Mouse (Mus musculus) heart, postnatal 0 days (tissue): ENCODE results near the gene Zfp105. TPM values are rescaled to one million over a fixed set of nuclear protein-coding genes. Genes with fewer than 3 reads are reported as not detected.

Experiments
- ATAC-seq: fragments of 200-750 bp; cut with Nextera tagmentation; 2 replicates; pipeline ENCODE4 v1.8.0; 2017; ENCODE audit warnings: low read depth, moderate number of reproducible peaks, moderate library complexity; ENCODE audit not compliant: insufficient read depth
- DNase-seq: peaks from one replicate; pipeline ENCODE4 v3.0.0-alpha.2; 2016; ENCODE audit warnings: low spot score
- H3K27ac ChIP-seq: fragments of 300-500 bp; sonication (generic); 2 replicates; pipeline ENCODE4 v1.5.1; 2014; ENCODE audit warnings: low read depth, mild to moderate bottlenecking
- H3K27me3 ChIP-seq: fragments of 300-500 bp; sonication (generic); 2 replicates; pipeline ENCODE4 v1.6.1; 2014; ENCODE audit warnings: low read length, mixed read lengths; ENCODE audit not compliant: control insufficient read depth, insufficient read depth
- H3K36me3 ChIP-seq: fragments of 300-500 bp; sonication (generic); replicated peaks from 2 replicates; pipeline ENCODE4 v1.6.1; 2014; ENCODE audit warnings: low read length, mixed read lengths; ENCODE audit not compliant: control insufficient read depth, insufficient read depth
- H3K4me1 ChIP-seq: fragments of 300-500 bp; sonication (generic); 2 replicates; pipeline ENCODE4 v1.6.1; 2014; ENCODE audit warnings: antibody characterized with exemption; ENCODE audit not compliant: control insufficient read depth, insufficient read depth
- H3K4me2 ChIP-seq: fragments of 300-500 bp; sonication (generic); 2 replicates; pipeline ENCODE4 v1.6.1; 2014; ENCODE audit warnings: low read depth, mild to moderate bottlenecking, low read length, moderate library complexity
- H3K4me3 ChIP-seq: fragments of 300-500 bp; sonication (generic); 2 replicates; pipeline ENCODE4 v1.5.1; 2014; ENCODE audit warnings: low read depth, low read length
- H3K9ac ChIP-seq: fragments of 300-500 bp; sonication (generic); replicated peaks from 2 replicates; pipeline ENCODE4 v1.6.1; 2014; ENCODE audit warnings: low read depth, low read length, mixed read lengths
- H3K9me3 ChIP-seq: fragments of 300-500 bp; sonication (generic); replicated peaks from 2 replicates; pipeline ENCODE4 v1.6.1; 2016; ENCODE audit warnings: low read length; ENCODE audit not compliant: control insufficient read depth
- CTCF ChIP-seq: IDR thresholded peaks from 2 replicates; pipeline ENCODE4 v1.5.1; 2016; ENCODE audit warnings: antibody characterized with exemption, control low read depth, low read depth
- EP300 ChIP-seq: IDR thresholded peaks from 2 replicates; pipeline ENCODE4 v1.6.1; 2016; ENCODE audit warnings: antibody characterized with exemption, low read depth
- WGBS: fragments of 180-500 bp; shearing (Covaris S2); extraction: QIAGEN DNeasy Blood & Tissue Kit; methylation state at CpG from one replicate; pipeline ENCODE4 v1.1.7; 2014; 5-methylcytosine and 5-hydroxymethylcytosine counted together
- polyA plus RNA-seq: library from polyadenylated mRNA; unstranded; fragments of >200 nt; fragmentation: Nextera tagmentation; extraction: Ambion mirVana; gene quantifications from 2 replicates; pipeline ENCODE4 v1.2.1, GENCODE M21; 2015
- total RNA-seq: library from RNA; depleted of rRNA; stranded (reverse); fragments of >200 nt; gene quantifications from 2 replicates; pipeline ENCODE4 v1.2.3, GENCODE M21; 2014; ENCODE audit warnings: low replicate concordance; rRNA removed

The Zfp105 gene
- total and polyA plus RNA-seq, 2 experiments from 2014 or later = 6.9 to 7.8 TPM

DNA sequence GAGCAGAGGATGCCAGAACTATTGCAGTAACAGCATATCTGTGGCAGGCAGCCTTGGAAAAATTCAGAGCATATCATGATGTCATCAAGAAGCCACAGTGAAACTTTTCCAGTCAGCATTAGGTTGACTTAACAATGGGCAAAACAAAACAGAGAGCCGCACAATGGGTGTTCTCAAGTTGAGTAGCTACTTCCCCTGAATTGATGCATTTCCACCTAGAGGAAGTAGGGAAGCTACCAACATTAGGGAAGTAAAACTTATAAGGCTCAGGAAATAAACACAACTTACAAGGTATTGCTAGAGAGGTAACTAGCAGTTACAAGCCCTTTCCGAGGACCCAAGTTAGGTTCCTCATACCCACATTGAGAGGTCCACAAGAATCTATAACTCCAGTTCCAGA is 21.8 kb upstream of the Zfp105 start:
- Histone ChIP-seq H3K27me3 (no peaks in the 10 kb centered on the region), H3K4me1 (no peaks in the 10 kb centered on the region), H3K9ac (no peak overlapping the region), H3K4me2 (no peak overlapping the region), H3K27ac (no peak overlapping the region), H3K9me3 (peaks cover 1% of the 10 kb centered on the region), H3K36me3 (0 out of 2 replicates have a peak, but pooled peaks cover under 1% of the 10 kb centered on the region), H3K4me3 (no peak overlapping the region)
- TF ChIP-seq CTCF (no peak), EP300 (no peak)
- WGBS = 81% methylated on average over 2 of the region's 2 CpGs
- DNase-seq (no peak), ATAC-seq (no peak)

- Histone ChIP-seq H3K27ac (no peak overlapping the region), H3K4me2 (peak overlapping the region; percentile 65), H3K4me3 (peak overlapping the region; percentile 54), H3K27me3 (no peaks in the 10 kb centered on the region), H3K9me3 (no peaks in the 10 kb centered on the region), H3K36me3 (0 out of 2 replicates have a peak, but pooled peaks cover 3% of the 10 kb centered on the region), H3K9ac (peak overlapping the region; percentile 54), H3K4me1 (no peaks in the 10 kb centered on the region)
- WGBS = 14% methylated on average over 32 of the region's 32 CpGs
- no peak for TF ChIP-seq CTCF
- ATAC-seq (peak; percentile 94), DNase-seq (peak; percentile 80)
Measured at GRCm38 (mm10) chr9:122902717-122903535, 19.9 kb upstream of the Zfp105 start.

DNA sequence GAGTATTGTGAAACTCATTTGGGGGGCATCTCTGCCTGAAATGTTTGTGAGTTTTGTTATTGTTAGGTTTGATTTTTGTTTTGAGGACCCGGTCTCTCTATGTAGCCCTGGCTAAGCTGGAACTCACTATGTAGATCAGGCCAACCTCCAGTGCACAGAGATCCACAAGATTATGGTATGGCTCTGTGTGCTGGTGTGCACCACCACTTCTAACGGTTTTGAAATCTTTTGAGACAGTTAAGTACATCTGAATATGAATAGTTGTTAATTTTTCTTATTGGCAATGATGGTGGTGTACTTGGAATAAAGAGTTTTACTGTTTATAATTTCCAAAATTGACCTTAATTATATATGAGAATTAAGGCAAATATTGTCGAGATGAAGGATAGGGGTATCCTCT is 436 bp upstream of the Zfp105 start:
- peaks cover 27% of the 10 kb centered on the region for H3K36me3 ChIP-seq
- H3K4me3 ChIP-seq = peak overlapping the region; percentile 76
- H3K4me2 ChIP-seq = peak overlapping the region; percentile 85
- peak overlapping the region; percentile 86; the same call in 1 of the 2 replicates for H3K9ac ChIP-seq
- no peaks in the 10 kb centered on the region for H3K9me3 ChIP-seq
- peaks cover 6% of the 10 kb centered on the region; the same call in 1 of the 2 replicates for H3K27me3 ChIP-seq
- no peak for ATAC-seq
- H3K27ac ChIP-seq = no peak overlapping the region
- 28% methylated on average over 3 of the region's 3 CpGs for WGBS
- TF ChIP-seq EP300 = no peak
- no peak for TF ChIP-seq CTCF
- H3K4me1 ChIP-seq = peaks cover 11% of the 10 kb centered on the region; the same call in 1 of the 2 replicates
- DNase-seq = no peak

DNA sequence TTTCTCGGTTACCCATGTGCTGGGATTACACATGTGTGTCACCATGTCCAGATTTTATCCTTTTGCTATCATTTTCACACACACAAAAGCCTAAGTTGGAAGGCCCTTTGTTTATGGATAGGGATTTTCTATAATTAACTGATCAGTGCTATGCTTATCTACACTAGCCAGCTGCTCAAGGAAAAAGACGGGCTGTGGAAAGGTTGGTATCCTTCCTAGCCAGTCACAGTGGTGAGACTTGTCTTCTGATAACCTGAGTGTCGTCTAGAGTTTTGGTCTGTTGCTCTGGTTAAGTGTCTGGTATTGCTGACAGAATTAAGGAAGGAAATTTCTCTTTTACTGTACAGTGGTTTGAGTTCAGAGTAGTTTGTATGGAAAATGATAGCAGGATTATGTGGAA is 6.0 kb downstream of the Zfp105 start:
- H3K27ac ChIP-seq = no peak overlapping the region
- H3K27me3 ChIP-seq = no peaks in the 10 kb centered on the region
- no peak overlapping the region for H3K4me2 ChIP-seq
- TF ChIP-seq EP300 (no peak), CTCF (no peak)
- H3K4me3 ChIP-seq = no peak overlapping the region
- peaks cover 11% of the 10 kb centered on the region; the same call in 1 of the 2 replicates for H3K9me3 ChIP-seq
- no peaks in the 10 kb centered on the region; the same call in 1 of the 2 replicates for H3K4me1 ChIP-seq
- H3K9ac ChIP-seq = no peak overlapping the region
- peaks cover 71% of the 10 kb centered on the region for H3K36me3 ChIP-seq
- DNase-seq (no peak), ATAC-seq (no peak)
- 73% methylated on average over 3 of the region's 3 CpGs for WGBS

DNA sequence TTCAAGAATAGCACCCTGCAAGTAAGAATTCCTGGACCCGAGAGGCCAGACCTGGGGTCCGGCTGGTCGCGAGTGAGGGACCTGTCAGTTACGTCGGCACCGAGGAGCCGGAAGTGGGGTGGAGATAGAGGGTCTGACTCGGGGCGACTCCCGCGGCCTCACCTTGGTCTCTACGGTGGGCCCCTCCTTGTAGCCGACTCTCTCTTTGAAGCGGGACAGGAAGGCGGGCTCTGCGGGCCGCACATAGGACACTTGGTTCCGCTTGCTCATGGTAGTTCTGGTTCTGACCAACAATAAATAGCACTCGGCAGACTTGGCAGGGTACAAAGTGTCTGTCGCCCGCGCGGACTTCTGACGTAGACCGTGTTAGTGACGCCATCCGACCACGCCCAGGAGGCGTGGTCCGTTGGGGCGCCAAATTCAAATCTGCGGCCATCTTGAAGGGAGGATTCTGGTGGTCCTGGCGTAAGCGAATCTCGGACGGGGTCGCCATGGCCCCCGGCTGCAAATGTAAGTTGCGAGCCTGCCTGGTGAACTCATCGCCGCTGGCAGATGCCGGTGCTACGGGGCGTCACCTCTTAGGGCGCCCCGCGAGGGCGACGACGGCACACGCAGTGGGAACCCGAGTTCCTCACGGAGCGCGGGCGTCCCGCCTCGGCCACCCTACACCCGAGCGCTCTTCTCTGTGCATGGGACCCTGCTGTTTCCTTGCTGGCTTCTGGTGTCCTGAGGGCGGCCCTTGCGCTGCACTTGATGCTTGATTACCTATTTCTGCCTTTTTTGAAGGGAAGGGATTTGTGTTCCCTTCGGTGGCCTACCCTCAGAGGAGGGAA is 28.0 kb downstream of the Zfp105 start, which contains the start of the genes 1110059G10Rik and Kif15:
Gene 1110059G10Rik (minus strand): TSS at position 358 of the 833 bp plus-strand sequence.
Gene Kif15 (plus strand): TSS at position 404 of the 833 bp plus-strand sequence.
- DNase-seq = peak; percentile 80
- WGBS = under 1% methylated on average over 64 of the region's 64 CpGs
- H3K4me1 ChIP-seq = peaks cover 8% of the 10 kb centered on the region
- peak within 1 kb of the TSS; percentile 99 for H3K4me2 ChIP-seq
- H3K36me3 ChIP-seq = peaks cover 14% of the 10 kb centered on the region
- H3K27ac ChIP-seq = peak within 1 kb of the TSS; percentile 81
- peak within 1 kb of the TSS; percentile 90 for H3K4me3 ChIP-seq
- TF ChIP-seq CTCF (no peak), EP300 (peak; percentile 43; the same call in 1 of the 2 replicates)
- peak; percentile 99 for ATAC-seq
- H3K27me3 ChIP-seq = no peaks in the 10 kb centered on the region
- no peaks in the 10 kb centered on the region for H3K9me3 ChIP-seq
- H3K9ac ChIP-seq = peak within 1 kb of the TSS; percentile 88

Other genes with a start within 250 kb of the Zfp105 start
- not detected in 2 replicates for gene Topaz1, start 175.7 kb upstream of the Zfp105 start, total RNA-seq
- gene Topaz1, start 175.7 kb upstream of the Zfp105 start, polyA plus RNA-seq = not detected in 2 replicates
- 4.0 and 6.5 TPM in 2 replicates for gene Tcaim, start 117.5 kb upstream of the Zfp105 start, total RNA-seq
- gene Tcaim, start 117.5 kb upstream of the Zfp105 start, polyA plus RNA-seq = 9.8 and 10.0 TPM in 2 replicates
- not detected in 2 replicates for gene Gm35549, start 79.0 kb upstream of the Zfp105 start, total RNA-seq
- 0.20 TPM in 1 of 2 replicates, not detected in the other for gene Gm35549, start 79.0 kb upstream of the Zfp105 start, polyA plus RNA-seq
- 51.3 and 72.3 TPM in 2 replicates for gene Zfp445, start 57.1 kb upstream of the Zfp105 start, total RNA-seq
- gene Zfp445, start 57.1 kb upstream of the Zfp105 start, polyA plus RNA-seq = 19.0 and 24.6 TPM in 2 replicates
- 3.9 and 5.4 TPM in 2 replicates for gene Zkscan7, start 37.4 kb upstream of the Zfp105 start, total RNA-seq
- gene Zkscan7, start 37.4 kb upstream of the Zfp105 start, polyA plus RNA-seq = 1.4 and 1.5 TPM in 2 replicates
- gene 1110059G10Rik, start 27.9 kb downstream of the Zfp105 start, total RNA-seq = 0.84 and 13.5 TPM in 2 replicates
- 27.1 and 31.1 TPM in 2 replicates for gene 1110059G10Rik, start 27.9 kb downstream of the Zfp105 start, polyA plus RNA-seq
- 18.3 and 38.2 TPM in 2 replicates for gene Kif15, start 28.0 kb downstream of the Zfp105 start, total RNA-seq
- gene Kif15, start 28.0 kb downstream of the Zfp105 start, polyA plus RNA-seq = 5.3 and 6.1 TPM in 2 replicates
- 13.8 and 22.1 TPM in 2 replicates for gene Tmem42, start 98.3 kb downstream of the Zfp105 start, total RNA-seq
- 27.5 and 28.1 TPM in 2 replicates for gene Tmem42, start 98.3 kb downstream of the Zfp105 start, polyA plus RNA-seq
- not detected in 2 replicates for gene Tgm4, start 111.7 kb downstream of the Zfp105 start, total RNA-seq
- 0.19 and 0.20 TPM in 2 replicates for gene Tgm4, start 111.7 kb downstream of the Zfp105 start, polyA plus RNA-seq
- gene Zdhhc3, start 190.1 kb downstream of the Zfp105 start, total RNA-seq = 51.7 and 73.5 TPM in 2 replicates
- 33.4 and 35.7 TPM in 2 replicates for gene Zdhhc3, start 190.1 kb downstream of the Zfp105 start, polyA plus RNA-seq
- 20.2 and 29.5 TPM in 2 replicates for gene Exosc7, start 190.1 kb downstream of the Zfp105 start, total RNA-seq
- gene Exosc7, start 190.1 kb downstream of the Zfp105 start, polyA plus RNA-seq = 45.6 and 49.7 TPM in 2 replicates
- gene Clec3b, start 227.9 kb downstream of the Zfp105 start, total RNA-seq = 8.5 and 26.8 TPM in 2 replicates
- gene Clec3b, start 227.9 kb downstream of the Zfp105 start, polyA plus RNA-seq = 5.5 and 5.7 TPM in 2 replicates